Mouse (Mus musculus) gastrocnemius, adult 8-10 months (tissue): Measurements from ENCODE around the gene Pthlh. TPM values are rescaled to one million over a fixed set of nuclear protein-coding genes. Genes with fewer than 3 reads are reported as not detected.

Source experiments
- total RNA-seq, 4 experiments: library from RNA; stranded (reverse); gene quantifications; 2 replicates each; pipeline ENCODE4 v1.2.4; 2022

Gene Pthlh
- total RNA-seq, 4 experiments from 2014 or later, result 0.40 to 3.4 (median 1.2) TPM

Other genes starting within 250 kb of the Pthlh start
- under 1 TPM; 0.34 to 0.68 (median 0.51) TPM for gene Rep15, start 231.6 kb downstream of the Pthlh start, total RNA-seq
- 10 to 100 TPM; 27.0 to 41.8 (median 39.7) TPM for gene Mrps35, start 221.4 kb downstream of the Pthlh start, total RNA-seq
- under 1 TPM in 2 of 4 experiments, not detected in 2; 0.27 to 0.29 TPM for gene Mansc4, start 177.2 kb downstream of the Pthlh start, total RNA-seq
- 1 to 10 TPM; 1.2 to 2.0 (median 1.4) TPM for gene Klhl42, start 172.8 kb downstream of the Pthlh start, total RNA-seq
- gene Ccdc91, start 211.6 kb upstream of the Pthlh start, total RNA-seq, result 100 to 1,000 TPM in 1 of 4 experiments, 10 to 100 TPM in 3; 94.8 to 106 (median 96.8) TPM